Mouse (Mus musculus): ENCODE measurements at regions not wholly inside any gene's neighbourhood (a gene's known extent, or its start where the extent isn't known, plus 50 kb on each side); places are given as distances from the start of the nearest gene placed in this dataset.

DNA sequence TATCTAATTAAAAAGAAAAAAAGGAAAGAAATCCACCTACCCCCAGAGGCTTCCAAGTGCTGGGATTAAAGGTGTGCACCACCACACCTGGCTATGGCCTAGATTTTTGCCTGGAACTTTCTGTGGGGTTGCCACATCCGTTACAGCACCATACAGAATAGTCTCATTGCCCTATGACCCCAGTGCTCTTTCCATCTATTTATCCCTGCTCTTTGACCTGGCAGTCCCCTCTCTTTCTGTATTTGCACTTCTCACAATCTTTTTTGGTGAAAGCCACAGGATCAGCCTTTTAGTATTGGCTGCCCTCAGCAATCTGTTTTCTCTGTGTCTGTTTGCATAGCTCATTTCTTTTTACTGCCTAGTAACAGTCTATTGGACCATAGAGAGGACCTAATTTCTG, 197.9 kb upstream of the Bcor start:
- no peak for DNase-seq
- intact Hi-C loops (cut with DNase I) = no loop called here

DNA sequence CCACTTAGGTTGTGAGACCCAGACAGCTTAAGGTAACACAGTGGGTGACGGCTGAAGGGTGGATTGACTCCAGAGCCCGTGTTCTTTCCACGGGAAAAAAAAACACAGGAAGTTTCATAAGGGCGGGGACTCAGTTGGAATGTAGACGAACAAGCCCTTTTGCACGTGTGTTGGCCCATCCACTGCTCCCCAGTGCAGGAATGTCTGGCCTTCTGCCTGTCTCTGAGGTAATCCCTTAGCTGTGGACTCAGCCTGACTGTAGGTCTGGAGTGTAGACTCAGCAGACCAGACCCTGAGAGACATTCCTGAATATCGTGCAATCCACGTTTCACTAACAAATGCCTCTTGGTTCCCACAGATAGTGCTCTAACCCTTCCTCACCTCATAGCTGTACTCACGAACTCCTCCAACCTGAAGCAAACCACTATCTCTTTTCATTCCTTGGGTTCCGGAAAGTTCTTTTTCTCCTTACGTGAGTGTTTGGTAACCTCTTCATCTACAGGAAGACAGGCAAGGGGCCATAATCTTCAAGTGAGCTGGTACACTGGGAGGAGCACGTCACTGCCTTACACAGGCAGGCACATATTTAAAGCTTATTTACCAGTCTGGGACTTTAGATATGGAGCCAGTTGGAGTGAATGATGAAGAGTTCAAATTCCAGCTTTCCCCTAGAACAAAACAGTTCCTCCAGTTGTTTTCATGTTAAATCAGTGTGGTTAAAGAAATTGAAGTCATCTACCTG, 205.6 kb upstream of the Bcor start:
- no peak for DNase-seq
- intact Hi-C loops (cut with DNase I) = no loop called here

DNA sequence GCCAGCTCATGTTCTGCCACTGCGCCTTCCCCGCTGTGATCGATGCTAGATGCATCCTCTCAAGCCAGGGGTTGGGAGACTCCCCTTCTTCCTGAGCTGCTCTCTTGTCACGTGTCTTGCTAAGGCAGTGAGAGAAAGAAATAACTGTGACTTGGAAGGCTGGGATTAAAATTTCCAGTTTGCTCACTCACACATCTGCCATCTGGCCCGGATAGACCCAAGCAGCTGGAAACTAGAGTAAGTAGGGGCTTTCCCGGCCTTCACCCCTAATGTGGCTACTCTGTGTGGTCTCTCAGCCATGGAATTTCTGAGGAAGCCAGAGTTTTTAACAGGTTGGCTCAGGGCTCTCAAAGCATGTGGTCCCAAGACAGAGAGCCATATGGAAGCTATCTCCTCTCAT, 206.6 kb upstream of the Bcor start:
- no peak for DNase-seq
- intact Hi-C loops (cut with DNase I) = no loop called here

DNA sequence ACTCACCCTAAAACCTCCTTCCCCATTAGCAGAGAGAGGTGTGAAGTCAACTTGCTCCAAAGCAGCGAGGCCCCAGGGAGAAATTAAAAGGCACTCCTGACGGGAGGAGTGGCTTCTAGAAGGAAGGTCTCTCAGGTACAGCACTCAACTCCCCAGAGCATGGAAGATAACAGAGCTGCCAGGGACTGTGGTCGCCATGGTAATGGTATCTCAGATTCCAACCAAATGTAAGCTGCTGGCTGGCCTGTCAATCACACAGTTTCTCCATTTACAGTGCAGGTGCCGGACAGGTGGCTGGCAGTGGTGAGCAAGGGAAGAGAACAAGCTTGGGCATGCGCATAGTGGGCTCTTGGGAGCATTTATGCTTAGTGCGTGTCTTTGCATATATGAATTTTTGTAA, 213.5 kb upstream of the Bcor start:
- DNase-seq = no peak
- intact Hi-C loops (cut with DNase I) = no loop called here

DNA sequence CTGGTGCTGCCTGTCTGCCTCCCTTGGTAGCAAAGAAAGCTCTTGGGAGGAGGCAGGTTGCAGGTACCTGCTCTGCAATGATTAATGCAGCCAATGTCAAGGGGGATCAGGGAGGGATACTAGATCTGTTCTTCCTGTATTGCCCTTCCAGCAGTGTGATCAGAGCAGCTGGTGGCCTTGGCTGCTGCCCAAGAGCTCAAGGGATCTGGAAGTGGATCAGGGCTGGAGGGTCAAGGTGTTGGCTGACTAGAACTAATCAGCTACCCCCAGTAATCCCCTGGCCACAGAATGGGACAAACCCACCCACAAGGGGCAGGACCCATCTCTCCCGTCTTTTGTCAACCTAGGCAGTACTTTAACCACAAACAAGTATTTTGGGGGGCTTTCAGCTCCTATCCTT, 211.8 kb upstream of the Atp6ap2 start:
- intact Hi-C loops (cut with DNase I) = no loop called here
- peak; percentile 14 for DNase-seq

DNA sequence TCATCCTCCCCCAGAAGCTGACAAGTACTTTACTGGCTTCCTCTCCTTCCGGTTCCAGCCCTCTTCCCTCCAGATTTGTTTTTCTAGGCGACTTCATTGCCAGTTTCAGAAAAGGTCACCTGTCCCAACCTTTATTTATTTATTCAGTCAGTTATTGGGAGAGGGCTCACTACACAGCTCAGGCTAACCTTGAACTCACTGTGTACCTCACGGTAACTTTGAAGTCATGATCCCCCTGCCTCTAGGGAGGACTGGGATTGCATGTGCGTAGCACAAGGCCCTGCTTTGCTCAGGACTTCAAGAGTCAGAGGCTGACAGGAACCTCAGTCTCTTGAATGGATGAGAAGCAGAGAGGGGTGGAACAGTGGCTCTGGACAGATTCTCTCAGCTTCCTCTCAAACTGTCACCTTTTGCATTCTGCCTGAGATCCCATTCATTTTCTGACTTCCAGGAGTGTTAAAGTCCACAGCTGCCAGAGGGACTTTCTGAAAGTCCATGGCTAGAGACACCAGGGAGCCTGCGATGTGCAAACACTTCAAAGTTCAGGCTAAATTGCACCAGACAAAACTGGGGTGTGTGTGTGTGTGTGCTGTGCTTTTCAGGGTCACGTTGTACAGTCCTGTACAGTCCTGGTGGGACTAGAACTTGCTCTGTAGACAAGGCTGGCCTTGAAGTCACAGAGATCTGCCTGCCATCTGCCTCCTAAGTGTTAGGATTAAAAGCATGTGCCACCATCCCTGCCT, 211.2 kb upstream of the Atp6ap2 start:
- intact Hi-C loops (cut with DNase I) = no loop called here
- no peak for DNase-seq

DNA sequence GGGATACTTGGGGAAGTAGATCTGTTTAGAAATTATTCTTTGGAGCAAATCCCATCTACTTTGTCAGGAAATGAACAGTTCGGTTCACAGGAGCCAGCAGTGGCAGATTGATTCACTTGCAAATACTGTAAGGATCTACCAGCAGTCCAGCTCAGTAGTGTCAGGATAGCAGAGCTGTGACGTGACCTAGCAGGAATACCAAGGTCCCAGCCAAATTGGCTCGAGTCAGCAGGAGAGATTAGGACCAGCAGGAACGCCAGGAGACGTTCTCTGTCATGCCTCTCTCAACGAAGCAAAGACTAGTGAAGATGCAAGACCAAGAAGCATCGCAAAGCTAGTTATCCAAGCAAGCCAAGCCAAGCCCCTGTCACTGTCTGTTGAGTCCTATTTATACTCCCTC, 210.2 kb upstream of the Atp6ap2 start:
- intact Hi-C loops (cut with DNase I) = no loop called here
- no peak for DNase-seq

DNA sequence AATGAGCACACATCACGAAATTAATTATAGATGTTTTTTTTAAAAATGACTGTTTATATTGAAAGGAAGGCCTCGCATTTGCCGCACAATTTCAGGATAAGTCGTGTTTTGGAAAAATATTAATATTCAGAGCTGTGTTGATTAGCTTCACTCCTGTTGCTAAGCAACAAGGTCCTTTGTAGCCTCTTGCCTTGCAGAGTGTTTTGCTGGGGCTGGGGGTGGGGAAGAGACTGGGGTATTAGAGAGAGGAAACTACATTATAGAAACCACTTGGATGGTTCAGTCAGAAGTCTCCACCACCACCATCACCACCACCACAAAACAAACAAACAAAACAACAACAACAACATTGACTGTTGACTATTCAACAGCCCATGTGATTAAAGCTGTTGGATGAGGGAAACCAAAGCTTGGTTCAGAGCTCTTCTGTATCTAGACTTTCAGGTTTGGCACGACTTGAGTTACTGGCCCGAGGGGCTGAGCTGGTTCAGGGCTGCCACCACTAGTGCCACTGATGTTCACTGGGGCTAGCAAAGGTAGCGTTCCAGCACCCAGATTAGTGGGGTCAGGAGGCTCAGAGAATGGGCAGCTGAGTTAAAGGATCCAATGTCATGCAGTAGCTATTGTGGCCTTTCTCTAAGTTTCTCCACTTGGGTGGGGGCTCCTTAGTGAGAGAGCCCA, 195.3 kb upstream of the Atp6ap2 start:
- no peak for DNase-seq
- intact Hi-C loops (cut with DNase I) = no loop called here

DNA sequence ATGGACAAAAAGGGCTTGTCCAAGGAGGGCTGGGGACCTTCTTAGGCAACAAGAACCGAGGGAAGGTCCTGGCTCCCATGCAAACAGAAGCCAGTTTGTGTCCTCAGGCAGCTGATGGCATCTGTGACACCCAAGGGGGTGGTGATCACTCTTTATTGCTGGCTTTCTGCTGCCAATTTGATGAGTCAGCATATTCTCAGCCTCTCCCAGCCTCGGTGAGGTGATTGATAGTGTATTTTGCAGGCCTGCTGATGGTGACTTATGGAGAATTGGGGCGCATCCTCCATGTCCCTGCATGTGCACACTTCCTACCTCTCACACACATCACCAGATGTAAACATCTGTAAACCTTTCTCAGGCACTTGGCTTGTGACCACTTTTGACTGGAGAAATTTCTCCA, 178.3 kb upstream of the Atp6ap2 start:
- intact Hi-C loops (cut with DNase I) = no loop called here
- no peak for DNase-seq

DNA sequence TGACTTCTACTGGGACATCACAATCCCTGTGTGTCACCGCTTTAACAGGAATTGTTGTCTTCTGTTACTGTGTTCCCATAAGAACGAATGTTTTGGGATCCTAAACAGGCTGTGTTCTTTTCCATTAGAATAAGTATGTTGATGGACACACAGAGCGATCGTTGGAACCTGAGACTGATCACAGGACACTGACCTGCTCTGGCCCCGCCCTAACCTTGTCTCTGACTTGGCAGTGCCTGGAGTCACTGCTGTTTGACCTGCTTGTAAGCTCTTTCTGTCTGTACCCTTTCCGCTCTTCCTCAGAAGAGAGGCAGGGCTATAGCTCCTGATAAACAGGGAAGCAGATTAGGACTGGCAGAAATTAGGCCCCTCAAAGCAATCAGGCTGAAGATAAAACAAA, 162.0 kb upstream of the Atp6ap2 start:
- no peak for DNase-seq
- intact Hi-C loops (cut with DNase I) = no loop called here

DNA sequence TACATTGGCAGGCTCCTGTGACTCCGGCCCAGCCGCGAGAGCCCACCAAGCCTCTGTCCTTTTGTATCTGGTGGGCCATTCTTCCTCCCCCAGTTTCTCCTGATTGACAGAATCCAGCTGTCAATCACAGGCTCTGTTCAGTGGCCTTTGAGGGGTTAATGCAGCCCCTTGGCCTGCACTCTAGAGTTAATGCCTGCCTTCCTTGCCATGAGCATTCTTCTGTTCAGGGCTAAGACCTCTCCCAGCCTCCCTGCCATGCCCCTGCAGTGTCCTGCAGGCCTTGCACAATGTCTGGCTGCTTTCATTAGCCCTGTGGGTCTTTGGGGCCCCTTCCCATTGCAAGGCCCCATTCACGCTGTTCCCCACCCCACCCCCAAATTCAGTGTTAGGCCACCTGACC, 160.9 kb upstream of the Atp6ap2 start:
- no peak for DNase-seq
- intact Hi-C loops (cut with DNase I) = no loop called here

DNA sequence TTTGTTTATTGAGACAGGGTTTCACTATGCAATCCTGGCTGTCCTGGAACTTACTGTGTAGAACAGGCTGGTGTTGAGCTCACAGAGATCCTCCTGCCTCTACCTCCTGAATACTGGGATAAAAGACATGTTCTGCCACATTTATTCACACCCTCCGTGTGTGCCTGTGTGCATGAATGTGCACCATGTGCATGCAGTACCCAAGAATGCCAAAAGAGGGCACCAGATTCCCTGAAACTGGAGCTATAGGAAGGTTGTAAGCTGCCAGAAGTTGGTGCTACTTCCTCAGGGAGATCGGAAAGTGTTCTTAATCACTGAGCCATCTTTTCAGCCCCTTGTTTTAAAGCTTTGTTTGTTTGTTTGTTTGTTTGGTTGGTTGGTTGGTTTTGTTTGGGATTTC, 155.3 kb upstream of the Atp6ap2 start:
- no peak for DNase-seq
- intact Hi-C loops (cut with DNase I) = no loop called here

DNA sequence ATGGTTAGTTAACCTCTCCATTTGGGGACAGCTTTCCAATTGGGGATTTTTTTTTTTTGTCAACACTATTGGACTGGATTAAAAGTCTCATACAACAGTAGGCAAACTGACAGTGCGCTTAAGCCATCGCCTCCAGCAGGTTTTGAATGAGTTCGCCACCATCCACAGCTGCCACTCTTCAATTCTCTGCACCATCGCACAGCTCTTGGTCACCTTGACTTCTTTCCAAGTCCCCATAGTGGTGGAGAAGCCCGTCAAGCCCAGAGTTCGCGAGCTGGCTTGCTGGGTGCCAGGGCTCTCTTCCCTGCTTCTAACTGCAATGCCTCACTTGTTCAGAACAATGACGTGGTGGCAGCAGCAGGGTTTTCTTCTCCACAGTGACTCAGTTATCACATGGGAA, 151.9 kb upstream of the Atp6ap2 start:
- intact Hi-C loops (cut with DNase I) = no loop called here
- DNase-seq = peak; percentile 43

DNA sequence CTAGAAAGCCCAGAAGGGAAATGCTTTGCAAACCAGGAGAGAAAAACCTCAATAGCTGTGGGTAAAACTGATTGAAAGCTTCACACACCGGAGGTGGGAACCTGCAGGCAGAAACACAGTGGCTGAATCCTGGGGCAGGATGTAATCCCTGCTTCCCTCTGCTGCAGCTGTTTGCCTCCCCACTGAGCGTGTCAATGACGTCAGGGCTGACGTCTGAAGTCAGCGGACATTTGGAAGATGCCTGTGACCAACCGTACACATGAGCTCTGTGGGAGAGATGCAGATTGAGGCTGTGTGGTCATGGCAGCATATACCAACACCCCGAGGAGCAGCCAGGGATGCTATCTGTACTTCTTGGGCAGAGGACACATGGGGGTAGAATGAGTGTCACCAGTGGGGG, 151.5 kb upstream of the Atp6ap2 start:
- intact Hi-C loops (cut with DNase I) = no loop called here
- peak; percentile 6 for DNase-seq

DNA sequence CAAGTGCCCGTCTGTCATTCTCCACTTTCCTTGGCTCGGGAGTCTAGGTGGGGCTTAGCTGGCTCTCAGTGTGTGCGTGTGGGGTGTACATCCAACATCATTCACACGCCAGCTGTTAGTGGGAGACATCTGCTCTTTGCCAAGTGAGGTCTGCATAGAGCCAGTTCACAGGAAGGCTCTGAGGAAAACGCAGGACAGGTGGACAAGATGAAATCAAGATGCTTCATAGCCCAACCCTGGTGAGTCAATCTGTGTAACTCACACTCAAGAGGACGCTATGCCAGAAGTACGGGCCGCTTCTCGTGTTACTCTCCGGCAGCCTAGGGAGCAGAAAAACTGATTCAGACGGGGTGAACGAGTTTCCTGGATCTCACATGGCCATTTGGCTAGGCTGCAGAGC, 148.2 kb upstream of the Atp6ap2 start:
- peak; percentile 11 for DNase-seq
- intact Hi-C loops (cut with DNase I) = no loop called here

DNA sequence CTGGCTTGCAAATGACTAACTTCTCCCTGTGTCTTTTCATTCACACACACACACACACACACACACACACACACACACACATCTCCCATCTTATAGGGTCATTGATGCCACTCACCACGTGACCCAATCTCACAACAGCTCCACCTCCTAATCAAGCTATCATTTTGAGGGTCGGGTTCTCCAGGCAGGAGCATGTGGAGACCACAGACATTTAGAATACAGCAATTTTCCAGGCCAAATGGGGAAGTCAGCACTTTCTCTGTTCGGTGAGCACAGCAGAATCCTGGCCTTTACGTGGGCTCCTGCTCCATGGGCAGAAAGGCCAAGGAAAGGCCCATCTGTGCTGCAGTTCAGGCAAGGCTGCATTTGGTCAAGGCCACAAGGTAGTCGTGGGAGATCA, 143.8 kb upstream of the Atp6ap2 start:
- no peak for DNase-seq
- intact Hi-C loops (cut with DNase I) = no loop called here

DNA sequence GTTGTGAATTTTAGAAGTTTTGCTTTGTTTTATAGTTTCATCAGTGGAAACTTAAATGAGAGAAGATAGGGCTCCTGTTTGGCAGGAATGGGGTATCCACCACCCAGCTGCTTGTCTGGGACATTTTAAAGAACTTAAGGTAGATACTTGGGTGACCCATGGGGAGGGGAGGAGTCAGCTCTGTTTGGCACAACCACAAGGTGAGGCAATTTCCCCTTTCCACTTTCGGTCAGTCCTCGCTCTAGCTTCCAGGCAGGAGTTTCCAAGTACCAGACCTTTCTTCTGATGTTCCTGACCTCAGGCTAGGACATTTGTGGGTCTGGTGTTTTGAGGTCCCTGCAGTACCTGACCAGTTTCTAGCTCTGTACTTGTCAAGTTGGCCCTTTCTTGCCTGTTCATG, 142.5 kb upstream of the Atp6ap2 start:
- intact Hi-C loops (cut with DNase I) = no loop called here
- no peak for DNase-seq

DNA sequence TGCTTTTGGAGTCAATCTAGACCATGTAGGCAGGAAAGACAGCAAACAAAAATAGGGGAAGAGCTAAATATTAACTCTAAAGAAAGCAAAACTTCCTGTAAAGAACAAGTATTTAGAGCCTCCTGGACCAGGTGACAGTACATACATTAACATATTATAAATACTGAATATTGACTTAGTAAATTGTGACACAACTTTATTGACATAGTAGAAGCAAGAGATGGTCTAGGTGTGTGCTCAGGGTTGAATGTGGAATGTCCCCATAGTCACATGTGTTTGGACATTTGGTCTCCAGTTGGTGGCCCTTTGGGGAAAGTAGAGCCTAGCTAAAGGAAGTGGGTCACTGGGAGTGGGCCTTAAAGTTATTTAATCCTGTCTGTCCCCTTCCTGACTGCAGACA, 139.6 kb upstream of the Atp6ap2 start:
- DNase-seq = no peak

DNA sequence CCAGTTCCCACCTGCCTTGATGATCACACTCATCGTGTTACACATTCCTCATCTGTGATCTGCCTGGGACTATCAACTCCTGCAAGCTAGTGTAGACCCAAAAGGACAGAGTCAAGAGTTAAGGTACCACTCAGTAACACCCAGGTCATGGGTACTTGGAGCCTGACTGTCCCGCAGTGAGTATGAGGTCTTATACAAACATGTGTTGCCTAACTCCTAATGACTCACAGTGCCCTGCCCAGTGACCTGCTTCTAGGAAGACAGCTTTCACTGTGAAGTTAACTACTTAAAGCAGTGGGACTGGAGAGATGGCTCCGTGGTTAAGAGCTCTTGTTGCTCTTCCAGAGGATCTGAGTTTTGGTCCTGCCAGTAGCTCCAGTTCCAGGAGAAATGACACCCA, 137.9 kb upstream of the Atp6ap2 start:
- DNase-seq = no peak
- intact Hi-C loops (cut with DNase I) = no loop called here

More for the DNA sequence above, 139.6 kb upstream of the Atp6ap2 start:
- intact Hi-C loops (cut with DNase I) = no loop called here

DNA sequence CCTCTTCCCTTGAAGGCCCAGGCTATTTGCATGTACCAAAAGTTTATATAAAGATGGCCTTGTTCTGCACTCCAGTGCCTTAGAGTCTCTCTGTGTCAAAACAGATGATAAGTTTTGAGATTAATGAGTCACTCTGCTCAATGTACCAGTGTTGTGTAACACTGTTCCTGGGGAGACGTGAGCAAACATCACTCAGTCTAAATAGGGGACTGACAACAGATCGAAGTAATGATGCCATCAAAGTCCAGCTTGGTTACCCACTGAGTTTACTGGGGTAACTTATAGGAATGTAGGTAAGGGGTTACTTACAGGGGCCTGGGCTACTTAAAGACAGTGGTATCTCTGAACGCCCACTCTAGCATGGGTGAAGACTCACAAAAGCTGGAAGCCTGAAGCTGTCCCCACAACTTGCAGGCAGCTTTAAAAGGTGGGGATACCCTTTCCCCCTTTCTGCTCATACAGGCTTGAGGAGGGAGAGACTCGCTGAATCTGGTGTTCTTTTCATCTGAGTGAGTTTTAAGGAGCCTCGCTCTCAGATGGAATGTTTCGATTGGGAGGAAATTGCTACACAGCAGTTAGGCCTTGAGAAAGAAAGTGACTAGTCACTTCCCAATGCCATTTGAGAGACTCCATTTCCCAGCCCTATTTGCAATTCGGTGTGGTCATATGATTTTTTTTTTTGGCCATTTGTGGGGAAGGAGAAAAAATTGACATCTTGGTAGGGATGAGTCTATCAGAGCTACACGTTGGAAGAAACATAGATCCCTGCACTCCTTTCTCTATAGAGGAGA, 134.4 kb upstream of the Atp6ap2 start:
- intact Hi-C loops (cut with DNase I) = no loop called here
- DNase-seq = no peak

DNA sequence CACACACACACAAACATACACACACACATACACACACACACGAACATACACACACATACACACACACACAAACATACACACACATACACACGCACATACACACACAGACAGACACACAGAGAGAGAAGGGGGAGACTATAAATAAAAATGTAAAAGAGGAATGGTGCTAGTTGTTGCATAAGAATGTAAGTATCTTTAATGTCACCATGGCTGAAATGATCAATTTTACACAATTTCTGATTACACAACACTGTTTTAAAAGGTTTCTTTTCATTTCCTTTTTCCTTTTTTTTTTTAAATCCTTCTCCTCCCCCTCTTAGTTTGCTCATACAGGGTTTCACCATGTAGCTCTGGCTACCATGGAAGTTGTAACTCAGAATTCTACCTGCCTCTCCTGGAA, 125.9 kb upstream of the Atp6ap2 start:
- intact Hi-C loops (cut with DNase I) = no loop called here
- no peak for DNase-seq
